Mouse (Mus musculus) c-Kit-positive CD71-positive TER-119-negative erythroid progenitor cells, embryonic 14.5 days (primary cell): ENCODE results near the gene Rccd1.

Source experiments
- DNase-seq: peaks from one replicate; pipeline ENCODE4 v3.0.0-alpha.2; 2013; ENCODE audit warnings: low read depth

The Rccd1 gene

GRCm38 (mm10) chr7:80257706-80258105 is 66.5 kb downstream of the Rccd1 start:
- DNase-seq = no peak

- no peak for DNase-seq
Observed at GRCm38 (mm10) chr7:80255981-80256380, 68.3 kb downstream of the Rccd1 start.

- no peak for DNase-seq
Observed at GRCm38 (mm10) chr7:80252886-80253285, 71.4 kb downstream of the Rccd1 start.

GRCm38 (mm10) chr7:80252437-80252836 is 71.8 kb downstream of the Rccd1 start:
- no peak for DNase-seq

- DNase-seq = no peak
Observed at GRCm38 (mm10) chr7:80246859-80247258, 77.4 kb downstream of the Rccd1 start.

- DNase-seq = peak; percentile 94
Observed at GRCm38 (mm10) chr7:80246148-80246721, 78.0 kb downstream of the Rccd1 start, which contains the start of gene Ttll13. Gene Ttll13 (plus strand): TSS chr7:80246376.

- DNase-seq = no peak
Observed at GRCm38 (mm10) chr7:80244851-80245250, 79.4 kb downstream of the Rccd1 start.
